Mouse (Mus musculus): ENCODE data around the gene Necap2.

GRCm38 (mm10) chr4:141122663-141123062 lies 44.5 kb upstream of the Necap2 start:
- TF ChIP-seq MAFK (IDR thresholded peaks at IDR 0.05; ENCODE audit: insufficient read depth, low read depth, low read length) (no peak), CHD2 (IDR thresholded peaks at IDR 0.05; ENCODE audit: low read depth, low read length) (no peak)
